Mouse (Mus musculus): ENCODE measurements at regions not wholly inside any gene's neighbourhood (a gene's known extent, or its start where the extent isn't known, plus 50 kb on each side); places are given as distances from the start of the nearest gene placed in this dataset.
"Not testable (repeated sequence)": the region's sequence is repeated elsewhere in the genome, so short reads cannot be mapped to it uniquely, and the experiment has no call there.

DNA sequence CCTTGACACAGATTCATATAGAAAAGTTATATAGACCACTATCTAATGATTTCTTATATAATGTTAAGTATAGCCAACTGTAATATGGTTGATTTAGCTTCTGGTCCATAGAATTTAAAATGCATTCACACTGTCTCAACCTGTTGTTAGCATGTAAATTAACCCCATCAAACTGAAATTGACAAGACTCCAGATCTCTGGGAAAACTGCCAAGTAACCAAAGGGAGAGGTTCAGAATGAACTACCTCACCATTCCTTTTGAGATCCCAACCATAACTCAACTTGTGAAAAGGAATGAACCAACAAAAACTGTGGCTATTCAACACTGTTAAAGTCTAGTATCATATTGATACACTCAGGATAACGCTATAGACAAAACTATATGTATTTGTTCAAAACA is 162.0 kb upstream of the Hsf2 start:
- DNase-seq: no peak

- DNase-seq: not testable (repeated sequence)
Observed at GRCm38 (mm10) chr10:57362781-57363180, 123.4 kb upstream of the Hsf2 start.

Measured in kidney, postnatal 36 days (tissue).